Comparison of ENCODE assay signal across 10 mouse cellular contexts in the genomic region with DNA sequence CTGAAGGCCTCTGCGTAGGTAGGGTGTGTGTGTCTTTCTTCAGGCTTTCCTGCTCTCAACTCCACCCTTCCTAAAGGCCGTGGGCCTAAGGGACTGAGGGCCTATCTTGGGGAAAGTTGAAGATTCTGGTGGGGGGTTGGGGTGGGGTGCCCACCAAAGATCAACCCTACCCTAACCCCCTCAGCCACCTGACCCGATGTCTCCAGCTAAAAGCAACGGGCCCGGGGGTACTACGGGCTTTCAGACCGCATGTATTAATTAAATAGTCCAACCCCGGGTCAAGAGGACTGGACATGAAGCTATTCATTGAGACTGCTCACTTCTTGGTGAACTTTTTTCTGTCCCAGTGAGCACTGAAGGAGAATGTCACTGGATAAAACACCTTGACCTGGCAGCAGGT. TPM values are rescaled to one million over a fixed set of nuclear protein-coding genes. Genes with fewer than 3 reads are reported as not detected.
DNase-seq lines count a peak whose midpoint lies in the region; ATAC-seq and TF ChIP-seq lines count a peak whose summit lies in the region.
"Had no signal": no experiment of that assay in that cellular context is flagged by ENCODE, and none has a peak within 500 bp of the region (broad histone marks: within the 10 kb centered on the region; RNA-seq: fewer than 3 reads in every experiment).

No protein-coding gene starts in this region.

- no peaks in the 10 kb centered on the region for H3K36me3 ChIP-seq in megakaryocyte, embryonic 14.5 days (replicated peaks; ENCODE audit: low read length)
- H3K36me3 ChIP-seq in limb, embryonic 14.5 days (ENCODE audit: control insufficient read depth, insufficient read depth, low read length): no peaks in the 10 kb centered on the region
- H3K36me3 ChIP-seq in stomach, embryonic 15.5 days: no peaks in the 10 kb centered on the region

- H3K4me1 ChIP-seq in cerebellum, adult 2 months (ENCODE audit: control insufficient read depth, insufficient read depth, low read length): no peaks in the 10 kb centered on the region
- peaks cover 91% of the 10 kb centered on the region for H3K4me1 ChIP-seq in megakaryocyte, embryonic 14.5 days
- peaks cover 2% of the 10 kb centered on the region; the same call in 1 of the 2 replicates for H3K4me1 ChIP-seq in limb, embryonic 14.5 days (ENCODE audit: control insufficient read depth, insufficient read depth, low read length)
- H3K4me1 ChIP-seq in stomach, embryonic 15.5 days: peaks cover 45% of the 10 kb centered on the region

- no peaks in the 10 kb centered on the region for H3K27me3 ChIP-seq in cerebellum, adult 2 months (ENCODE audit: control insufficient read depth, insufficient read depth, low read length)
- peaks cover 23% of the 10 kb centered on the region for H3K27me3 ChIP-seq in megakaryocyte, embryonic 14.5 days (replicated peaks)
- no peaks in the 10 kb centered on the region for H3K27me3 ChIP-seq in limb, embryonic 14.5 days (ENCODE audit: control insufficient read depth, insufficient read depth, low read length)
- no peaks in the 10 kb centered on the region for H3K27me3 ChIP-seq in stomach, embryonic 15.5 days (replicated peaks)

- H3K4me3 ChIP-seq in cerebellum, adult 2 months (replicated peaks; ENCODE audit: insufficient read depth, low read depth, low read length): peak overlapping the region; percentile 57
- H3K4me3 ChIP-seq in megakaryocyte, embryonic 14.5 days (replicated peaks): peak overlapping the region; percentile 94
- H3K4me3 ChIP-seq in limb, embryonic 14.5 days (replicated peaks; ENCODE audit: low read length): peak overlapping the region; percentile 52
- peak overlapping the region; percentile 61 for H3K4me3 ChIP-seq in stomach, embryonic 15.5 days (replicated peaks)

- H3K9me3 ChIP-seq in megakaryocyte, embryonic 14.5 days: no peaks in the 10 kb centered on the region
- no peaks in the 10 kb centered on the region for H3K9me3 ChIP-seq in limb, embryonic 14.5 days (ENCODE audit: control insufficient read depth, low read length)
- H3K9me3 ChIP-seq in stomach, embryonic 15.5 days: no peaks in the 10 kb centered on the region

- no peak overlapping the region for H3K9ac ChIP-seq in limb, embryonic 14.5 days (ENCODE audit: low read depth, low read length, severe bottlenecking)
- no peak overlapping the region for H3K9ac ChIP-seq in stomach, embryonic 15.5 days

- ATAC-seq in megakaryocyte, adult 5-6 weeks (ENCODE audit: poor library complexity, severe bottlenecking): no peak
- ATAC-seq in limb, embryonic 14.5 days (ENCODE audit: low FRiP score, low read depth): no peak
- ATAC-seq in stomach, embryonic 15.5 days (ENCODE audit: insufficient read depth, low FRiP score, low read depth): no peak

- TF ChIP-seq CTCF in cerebellum, adult 2 months (IDR thresholded peaks at IDR 0.05; ENCODE audit: borderline replicate concordance, insufficient read depth, low read depth, low read length): no peak

- TF ChIP-seq POLR2A in cerebellum, adult 2 months (IDR thresholded peaks at IDR 0.05; ENCODE audit: borderline replicate concordance, insufficient read depth, low read length): no peak
- TF ChIP-seq POLR2A in limb, embryonic 14.5 days (IDR thresholded peaks at IDR 0.05; ENCODE audit: borderline replicate concordance, extremely low read depth, insufficient read depth, insufficient read length): no peak

- peak overlapping the region; percentile 68; the same call in 1 of the 2 replicates for H3K4me2 ChIP-seq in limb, embryonic 14.5 days (replicated peaks; ENCODE audit: low read depth, low read length, severe bottlenecking)
- peak overlapping the region; percentile 64 for H3K4me2 ChIP-seq in stomach, embryonic 15.5 days

- WGBS in cerebellum, adult 2 months: 80% methylated on average over 8 of the region's 8 CpGs
- 83% methylated on average over 8 of the region's 8 CpGs for WGBS in limb, embryonic 14.5 days
- 76% methylated on average over 8 of the region's 8 CpGs for WGBS in stomach, embryonic 15.5 days

- no peak overlapping the region for H3K27ac ChIP-seq in cerebellum, adult 2 months (ENCODE audit: insufficient read depth, low read length)
- 0 out of 2 replicates have a peak overlapping the region, but pooled peaks have one; percentile 89 for H3K27ac ChIP-seq in limb, embryonic 14.5 days (replicated peaks; ENCODE audit: low read depth, low read length)
- H3K27ac ChIP-seq in stomach, embryonic 15.5 days: peak overlapping the region; percentile 90

- DNase-seq in cerebellum, adult 2 months: no peak
- DNase-seq in cerebellum, adult 9-11 months: no peak
- DNase-seq in limb, embryonic 14.5 days (ENCODE audit: low spot score): no peak
- no peak for DNase-seq in thymus, postnatal 36 days
- no peak for DNase-seq in adrenal gland, postnatal 10 days

RNA-seq across cellular contexts. Expression of gene Fam229a, which starts 9.0 kb away (rescaled TPM):
- 0.67 and 0.92 TPM in 2 replicates for polyA plus RNA-seq in cerebellum, adult 2 months (2012; rRNA removed)
- 2.1 TPM in 1 of 2 replicates, not detected in the other for polyA plus RNA-seq in megakaryocyte, embryonic 14.5 days (2012; ENCODE audit: insufficient read depth, low replicate concordance)
- total RNA-seq in megakaryocyte, adult 5-6 weeks (2015): not detected in 2 replicates
- total RNA-seq in megakaryocyte, adult 5-6 weeks (2017): not detected in 2 replicates
- 0.15 TPM in 1 of 2 replicates, not detected in the other for polyA plus RNA-seq in limb, embryonic 14.5 days (2012; rRNA removed)
- not detected in 2 replicates for polyA plus RNA-seq in limb, embryonic 14.5 days (2014; fragmentation: Nextera tagmentation; extraction: Ambion mirVana)
- 0.26 TPM in 1 of 2 replicates, not detected in the other for polyA plus RNA-seq in stomach, embryonic 15.5 days (2015; fragmentation: Nextera tagmentation; extraction: Ambion mirVana)
- not detected for total RNA-seq in adrenal gland, postnatal 10 days (2021)
- total RNA-seq: adrenal gland, adult 18-20 months; gastrocnemius, postnatal 25 days had no signal

RNA-seq across cellular contexts. Expression of gene Tssk3, which starts 9.2 kb away (rescaled TPM):
- polyA plus RNA-seq in cerebellum, adult 2 months (2012; rRNA removed): 0.16 TPM in 2 replicates
- polyA plus RNA-seq in megakaryocyte, embryonic 14.5 days (2012; ENCODE audit: insufficient read depth, low replicate concordance): not detected in 2 replicates
- not detected in 2 replicates for total RNA-seq in megakaryocyte, adult 5-6 weeks (2015)
- not detected in 2 replicates for total RNA-seq in megakaryocyte, adult 5-6 weeks (2017)
- not detected in 2 replicates for polyA plus RNA-seq in limb, embryonic 14.5 days (2012; rRNA removed)
- not detected in 2 replicates for polyA plus RNA-seq in limb, embryonic 14.5 days (2014; fragmentation: Nextera tagmentation; extraction: Ambion mirVana)
- polyA plus RNA-seq in stomach, embryonic 15.5 days (2015; fragmentation: Nextera tagmentation; extraction: Ambion mirVana): not detected in 2 replicates
- not detected for total RNA-seq in adrenal gland, postnatal 10 days (2021)
- total RNA-seq: adrenal gland, adult 18-20 months; gastrocnemius, postnatal 25 days had no signal

RNA-seq across cellular contexts. Expression of gene Marcksl1, which starts 13.4 kb away (rescaled TPM):
- polyA plus RNA-seq in cerebellum, adult 2 months (2012; rRNA removed): 68.0 and 70.0 TPM in 2 replicates
- polyA plus RNA-seq in megakaryocyte, embryonic 14.5 days (2012; ENCODE audit: insufficient read depth, low replicate concordance): 5.0 and 61.7 TPM in 2 replicates
- total RNA-seq in megakaryocyte, adult 5-6 weeks (2015): 28.5 and 32.6 TPM in 2 replicates
- 25.4 and 29.3 TPM in 2 replicates for total RNA-seq in megakaryocyte, adult 5-6 weeks (2017)
- 563 and 613 TPM in 2 replicates for polyA plus RNA-seq in limb, embryonic 14.5 days (2012; rRNA removed)
- 648 and 776 TPM in 2 replicates for polyA plus RNA-seq in limb, embryonic 14.5 days (2014; fragmentation: Nextera tagmentation; extraction: Ambion mirVana)
- polyA plus RNA-seq in stomach, embryonic 15.5 days (2015; fragmentation: Nextera tagmentation; extraction: Ambion mirVana): 490 and 533 TPM in 2 replicates
- 10 to 100 TPM; 75.3 to 85.9 TPM for total RNA-seq in adrenal gland, postnatal 10 days (2021)

RNA-seq across cellular contexts. Expression of gene Bsdc1, which starts 38.6 kb away (rescaled TPM):
- 33.9 and 37.3 TPM in 2 replicates for polyA plus RNA-seq in cerebellum, adult 2 months (2012; rRNA removed)
- 19.2 and 43.3 TPM in 2 replicates for polyA plus RNA-seq in megakaryocyte, embryonic 14.5 days (2012; ENCODE audit: insufficient read depth, low replicate concordance)
- 24.3 and 24.9 TPM in 2 replicates for total RNA-seq in megakaryocyte, adult 5-6 weeks (2015)
- 28.5 and 35.8 TPM in 2 replicates for total RNA-seq in megakaryocyte, adult 5-6 weeks (2017)
- polyA plus RNA-seq in limb, embryonic 14.5 days (2012; rRNA removed): 24.6 and 28.9 TPM in 2 replicates
- polyA plus RNA-seq in limb, embryonic 14.5 days (2014; fragmentation: Nextera tagmentation; extraction: Ambion mirVana): 27.6 and 29.9 TPM in 2 replicates
- polyA plus RNA-seq in stomach, embryonic 15.5 days (2015; fragmentation: Nextera tagmentation; extraction: Ambion mirVana): 24.4 and 27.0 TPM in 2 replicates
- 10 to 100 TPM; 41.3 to 45.7 TPM for total RNA-seq in adrenal gland, postnatal 10 days (2021)

RNA-seq across cellular contexts. Expression of gene Hdac1, which starts 42.5 kb away (rescaled TPM):
- 61.5 and 66.8 TPM in 2 replicates for polyA plus RNA-seq in cerebellum, adult 2 months (2012; rRNA removed)
- 6.0 and 38.0 TPM in 2 replicates for polyA plus RNA-seq in megakaryocyte, embryonic 14.5 days (2012; ENCODE audit: insufficient read depth, low replicate concordance)
- 94.1 and 98.6 TPM in 2 replicates for total RNA-seq in megakaryocyte, adult 5-6 weeks (2015)
- total RNA-seq in megakaryocyte, adult 5-6 weeks (2017): 68.6 and 75.0 TPM in 2 replicates
- polyA plus RNA-seq in limb, embryonic 14.5 days (2012; rRNA removed): 209 and 212 TPM in 2 replicates
- 201 and 225 TPM in 2 replicates for polyA plus RNA-seq in limb, embryonic 14.5 days (2014; fragmentation: Nextera tagmentation; extraction: Ambion mirVana)
- polyA plus RNA-seq in stomach, embryonic 15.5 days (2015; fragmentation: Nextera tagmentation; extraction: Ambion mirVana): 197 and 200 TPM in 2 replicates
- total RNA-seq in adrenal gland, postnatal 10 days (2021): 10 to 100 TPM; 54.5 to 59.1 TPM
